Mouse (Mus musculus) lung, adult 2 months (tissue): ENCODE measurements around the gene Pde6b.

Experiments used
- CTCF ChIP-seq: fragments of 200-500 bp; IDR thresholded peaks from 2 replicates; pipeline ENCODE4 v1.5.1; 2011; ENCODE audit warnings: mild to moderate bottlenecking, low read length, control low read depth; ENCODE audit not compliant: insufficient read depth
- POLR2A ChIP-seq: fragments of 200-500 bp; IDR thresholded peaks from 2 replicates; pipeline ENCODE4 v1.6.1; 2011; ENCODE audit warnings: low read depth, mild to moderate bottlenecking, control low read depth, low read length, borderline replicate concordance; ENCODE audit errors: extremely low read depth

- no peak for TF ChIP-seq CTCF
- TF ChIP-seq POLR2A, result no peak
These were observed 1.7 kb upstream of the Pde6b start for GRCm38 (mm10) chr5:108386449-108386848.
